Mouse (Mus musculus) embryonic facial prominence, embryonic 11.5 days (tissue): ENCODE results near the gene Plekhg4. TPM values are rescaled to one million over a fixed set of nuclear protein-coding genes. Genes with fewer than 3 reads are reported as not detected.

Experiments
- ATAC-seq: fragments of 200-750 bp; cut with Nextera tagmentation; replicated peaks from 2 replicates; pipeline ENCODE4 v1.8.0; 2017; ENCODE audit warnings: low read depth; ENCODE audit not compliant: insufficient number of reproducible peaks, low FRiP score, low TSS enrichment
- DNase-seq: peaks from one replicate; pipeline ENCODE4 v3.0.0-alpha.2; 2015; ENCODE audit warnings: low spot score
- H3K27ac ChIP-seq: fragments of 300-500 bp; sonication (generic); replicated peaks from 2 replicates; pipeline ENCODE4 v1.5.1; 2014; ENCODE audit warnings: mild to moderate bottlenecking, low read depth, low read length, control low read depth
- H3K27me3 ChIP-seq: fragments of 300-500 bp; sonication (generic); 2 replicates; pipeline ENCODE4 v1.6.1; 2014; ENCODE audit warnings: mild to moderate bottlenecking, low read length, moderate library complexity, mixed read lengths; ENCODE audit not compliant: control insufficient read depth, insufficient read depth
- H3K36me3 ChIP-seq: fragments of 300-500 bp; sonication (generic); replicated peaks from 2 replicates; pipeline ENCODE4 v1.6.1; 2014; ENCODE audit warnings: low read depth, mild to moderate bottlenecking, low read length, moderate library complexity, mixed read lengths; ENCODE audit not compliant: control insufficient read depth, insufficient read depth
- H3K4me1 ChIP-seq: fragments of 300-500 bp; sonication (generic); 2 replicates; pipeline ENCODE4 v1.6.1; 2014; ENCODE audit warnings: low read length, mixed read lengths; ENCODE audit not compliant: control insufficient read depth, insufficient read depth
- H3K4me2 ChIP-seq: fragments of 300-500 bp; sonication (generic); 2 replicates; pipeline ENCODE4 v1.6.1; 2014; ENCODE audit warnings: low read depth, mild to moderate bottlenecking, control low read depth, low read length, moderate library complexity
- H3K4me3 ChIP-seq: fragments of 300-500 bp; sonication (generic); 2 replicates; pipeline ENCODE4 v1.5.1; 2014; ENCODE audit warnings: low read depth, low read length, control low read depth
- H3K9ac ChIP-seq: fragments of 300-500 bp; sonication (generic); replicated peaks from 2 replicates; pipeline ENCODE4 v1.6.1; 2014; ENCODE audit warnings: mild to moderate bottlenecking, control low read depth, low read length
- H3K9me3 ChIP-seq: fragments of 300-500 bp; sonication (generic); replicated peaks from 2 replicates; pipeline ENCODE4 v1.6.1; 2016; ENCODE audit warnings: mild to moderate bottlenecking, low read length, inconsistent platforms, mixed read lengths; ENCODE audit not compliant: control insufficient read depth
- WGBS: fragments of 180-500 bp; shearing (Covaris S2); extraction: QIAGEN DNeasy Blood & Tissue Kit; methylation state at CpG from one replicate; pipeline ENCODE4 v1.1.7; 2014; 5-methylcytosine and 5-hydroxymethylcytosine counted together
- polyA plus RNA-seq: library from polyadenylated mRNA; unstranded; fragments of >200 nt; fragmentation: Nextera tagmentation; extraction: Ambion mirVana; gene quantifications from 2 replicates; pipeline ENCODE4 v1.2.1, GENCODE M21; 2014

The Plekhg4 gene
- polyA plus RNA-seq, 1 experiment from 2014 or later: 0.29 TPM

GRCm38 (mm10) chr8:105336373-105337130 is 36.5 kb upstream of the Plekhg4 start:
- H3K27me3 ChIP-seq: no peaks in the 10 kb centered on the region
- no peak overlapping the region for H3K4me3 ChIP-seq
- H3K4me1 ChIP-seq: no peaks in the 10 kb centered on the region
- no peak overlapping the region for H3K4me2 ChIP-seq
- H3K36me3 ChIP-seq: peaks cover 3% of the 10 kb centered on the region; the same call in 1 of the 2 replicates
- no peak for DNase-seq
- no peak overlapping the region for H3K9ac ChIP-seq
- H3K27ac ChIP-seq: no peak overlapping the region
- no peaks in the 10 kb centered on the region for H3K9me3 ChIP-seq
- peak; percentile 24; the same call in 1 of the 2 replicates for ATAC-seq
- 57% methylated on average over 32 of the region's 32 CpGs for WGBS

- Histone ChIP-seq H3K4me2 (no peak overlapping the region), H3K9me3 (no peaks in the 10 kb centered on the region), H3K27me3 (no peaks in the 10 kb centered on the region), H3K4me1 (no peaks in the 10 kb centered on the region), H3K36me3 (peaks cover 3% of the 10 kb centered on the region; the same call in 1 of the 2 replicates), H3K27ac (0 out of 2 replicates have a peak overlapping the region, but pooled peaks have one; percentile 8), H3K4me3 (no peak overlapping the region), H3K9ac (0 out of 2 replicates have a peak overlapping the region, but pooled peaks have one; percentile 18)
- no peak for DNase-seq
- no peak for ATAC-seq
- 42% methylated on average over 4 of the region's 4 CpGs for WGBS
Measured at GRCm38 (mm10) chr8:105338992-105339391, 34.1 kb upstream of the Plekhg4 start.

GRCm38 (mm10) chr8:105339886-105340635 is 33.0 kb upstream of the Plekhg4 start:
- no peak overlapping the region for H3K9ac ChIP-seq
- 77% methylated on average over 6 of the region's 6 CpGs for WGBS
- peaks cover 3% of the 10 kb centered on the region; the same call in 1 of the 2 replicates for H3K36me3 ChIP-seq
- DNase-seq (no peak), ATAC-seq (no peak)
- H3K9me3 ChIP-seq: no peaks in the 10 kb centered on the region
- no peak overlapping the region for H3K4me2 ChIP-seq
- H3K27ac ChIP-seq: no peak overlapping the region
- no peak overlapping the region for H3K4me3 ChIP-seq
- no peaks in the 10 kb centered on the region for H3K27me3 ChIP-seq
- H3K4me1 ChIP-seq: no peaks in the 10 kb centered on the region; the same call in 1 of the 2 replicates

GRCm38 (mm10) chr8:105341399-105341798 is 31.7 kb upstream of the Plekhg4 start:
- no peaks in the 10 kb centered on the region for H3K27me3 ChIP-seq
- H3K9me3 ChIP-seq: no peaks in the 10 kb centered on the region
- peaks cover 6% of the 10 kb centered on the region for H3K4me1 ChIP-seq
- peaks cover 2% of the 10 kb centered on the region; the same call in 1 of the 2 replicates for H3K36me3 ChIP-seq
- DNase-seq (no peak), ATAC-seq (no peak)
- H3K9ac ChIP-seq: no peak overlapping the region
- H3K4me3 ChIP-seq: no peak overlapping the region
- 42% methylated on average over 8 of the region's 8 CpGs for WGBS
- H3K4me2 ChIP-seq: no peak overlapping the region
- no peak overlapping the region for H3K27ac ChIP-seq

GRCm38 (mm10) chr8:105342768-105343167 is 30.3 kb upstream of the Plekhg4 start:
- Histone ChIP-seq H3K4me3 (no peak overlapping the region), H3K36me3 (no peaks in the 10 kb centered on the region), H3K4me1 (peaks cover 9% of the 10 kb centered on the region), H3K27me3 (no peaks in the 10 kb centered on the region), H3K9ac (no peak overlapping the region), H3K27ac (no peak overlapping the region), H3K9me3 (no peaks in the 10 kb centered on the region), H3K4me2 (no peak overlapping the region)
- 77% methylated on average over 4 of the region's 4 CpGs for WGBS
- DNase-seq (no peak), ATAC-seq (no peak)

- Histone ChIP-seq H3K4me1 (peaks cover 9% of the 10 kb centered on the region), H3K4me3 (no peak overlapping the region), H3K27ac (no peak overlapping the region), H3K9ac (no peak overlapping the region), H3K27me3 (no peaks in the 10 kb centered on the region), H3K9me3 (no peaks in the 10 kb centered on the region), H3K4me2 (no peak overlapping the region), H3K36me3 (no peaks in the 10 kb centered on the region)
- 80% methylated on average over 8 of the region's 8 CpGs for WGBS
- DNase-seq: no peak
- no peak for ATAC-seq
Measured at GRCm38 (mm10) chr8:105343791-105344574, 29.1 kb upstream of the Plekhg4 start.

GRCm38 (mm10) chr8:105345061-105345975 is 27.8 kb upstream of the Plekhg4 start:
- no peak for DNase-seq
- no peak overlapping the region for H3K4me3 ChIP-seq
- 37% methylated on average over 7 of the region's 7 CpGs for WGBS

More at GRCm38 (mm10) chr8:105345061-105345975, 27.8 kb upstream of the Plekhg4 start:
- no peak overlapping the region for H3K9ac ChIP-seq
- no peak overlapping the region for H3K27ac ChIP-seq
- no peaks in the 10 kb centered on the region for H3K9me3 ChIP-seq
- peaks cover 9% of the 10 kb centered on the region for H3K4me1 ChIP-seq
- no peak overlapping the region for H3K4me2 ChIP-seq
- no peaks in the 10 kb centered on the region for H3K36me3 ChIP-seq
- H3K27me3 ChIP-seq: no peaks in the 10 kb centered on the region
- ATAC-seq: no peak
